Mouse (Mus musculus) erythroid progenitor cell, adult 5-6 weeks (primary cell): ENCODE measurements around the gene Twist1. TPM values are rescaled to one million over a fixed set of nuclear protein-coding genes. Genes with fewer than 3 reads are reported as not detected.

ENCODE experiments used
- ATAC-seq: replicated peaks from 2 replicates; pipeline ENCODE4 v1.8.0; 2016; ENCODE audit warnings: moderate number of reproducible peaks, mild to moderate bottlenecking, moderate TSS enrichment, inconsistent platforms; ENCODE audit not compliant: poor library complexity, low FRiP score, severe bottlenecking
- total RNA-seq, 2 experiments: library from RNA; stranded (forward) in 1 of 2; stranded (reverse) in 1 of 2; fragments of 150-400 nt in 1 of 2; fragments of 186-747, 209-891 nt in 1 of 2; gene quantifications; 2 replicates each; pipeline versions ENCODE4 v1.2.3 to v1.2.4; 2015 to 2017; ENCODE audit warnings: low replicate concordance in 2 of 2

Twist1 gene
- total RNA-seq, 2 experiments from 2014 or later, result not detected

DNA sequence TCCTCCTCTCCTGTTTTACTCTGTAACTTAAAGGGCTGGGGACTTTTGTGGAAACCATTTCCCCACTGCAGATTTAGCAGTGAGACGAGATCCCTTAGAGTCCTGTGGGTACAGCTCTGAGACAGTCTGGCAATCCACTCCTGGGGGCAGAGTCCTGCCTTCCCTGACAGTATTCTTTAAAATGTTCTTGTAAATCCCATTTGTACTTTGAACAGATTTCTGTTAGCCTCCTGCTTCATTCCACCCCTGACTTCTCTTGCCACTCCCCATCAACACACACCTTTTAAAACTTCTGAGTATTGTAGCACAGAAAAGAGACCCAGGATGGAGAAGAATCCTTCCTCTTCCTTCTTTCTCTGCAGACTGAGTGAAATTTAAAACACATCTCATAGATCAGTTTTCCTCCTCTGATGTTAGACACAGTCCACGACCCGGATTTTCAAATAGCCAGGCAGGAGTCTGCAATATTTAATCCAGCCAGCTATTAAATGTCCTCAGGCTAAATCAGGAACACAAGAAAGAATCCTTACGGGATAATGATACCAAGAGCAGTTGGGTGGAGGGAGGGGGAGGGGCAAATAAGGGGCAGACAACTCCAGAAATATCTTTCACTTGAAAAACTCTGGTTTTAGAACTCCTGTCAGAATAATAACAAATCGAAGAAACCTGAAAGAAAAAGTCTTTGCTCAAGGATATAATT is 8.3 kb downstream of the Twist1 start:
- ATAC-seq, result no peak

GRCm38 (mm10) chr12:33966490-33967415 is 9.3 kb downstream of the Twist1 start:
- ATAC-seq, result no peak

GRCm38 (mm10) chr12:33967514-33967913 is 10.0 kb downstream of the Twist1 start:
- no peak for ATAC-seq

GRCm38 (mm10) chr12:33968041-33968897 is 10.8 kb downstream of the Twist1 start:
- ATAC-seq, result no peak

- no peak for ATAC-seq
Observed at GRCm38 (mm10) chr12:33968898-33969178, 11.4 kb downstream of the Twist1 start.

GRCm38 (mm10) chr12:33980159-33980558 is 22.7 kb downstream of the Twist1 start:
- ATAC-seq, result no peak

DNA sequence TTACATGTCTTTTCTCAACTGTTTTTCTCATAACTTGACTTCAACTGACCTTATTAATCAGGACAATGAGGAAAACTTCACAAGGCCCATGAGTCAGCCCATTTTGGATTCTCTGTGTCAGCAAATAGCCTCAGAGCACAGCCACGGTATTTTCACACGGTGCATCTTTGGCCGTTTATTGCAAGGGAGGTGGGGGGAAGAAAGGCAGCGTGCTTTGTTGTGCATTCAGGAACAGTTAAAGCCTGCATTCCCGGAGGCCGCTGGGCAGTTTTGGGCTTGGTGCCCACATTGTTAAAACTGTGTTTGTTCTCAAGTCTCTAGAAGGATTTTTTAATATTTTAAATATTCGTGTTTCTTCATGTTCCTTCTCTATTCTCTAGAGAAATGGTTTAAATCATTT is 24.0 kb downstream of the Twist1 start:
- no peak for ATAC-seq

- no peak for ATAC-seq
Observed at GRCm38 (mm10) chr12:33993127-33993526, 35.7 kb downstream of the Twist1 start.

Other genes with a start within 250 kb of the Twist1 start
- gene Ferd3l, start 29.2 kb upstream of the Twist1 start, total RNA-seq (2015; ENCODE audit: low replicate concordance), result not detected in 2 replicates
- not detected in 2 replicates for gene Ferd3l, start 29.2 kb upstream of the Twist1 start, total RNA-seq (2017; ENCODE audit: low replicate concordance)